Mouse (Mus musculus) cortical plate, adult 2 months (tissue): Measurements from ENCODE around the gene Ube4b.

Experiments used
- CTCF ChIP-seq: fragments of 200-500 bp; IDR thresholded peaks from 2 replicates; pipeline ENCODE4 v1.5.1; 2011; ENCODE audit warnings: mild to moderate bottlenecking, control low read depth, low read length; ENCODE audit not compliant: insufficient read depth; ENCODE audit errors: extremely low read depth
- POLR2A ChIP-seq: fragments of 200-500 bp; IDR thresholded peaks from 2 replicates; pipeline ENCODE4 v1.6.1; 2011; ENCODE audit warnings: mild to moderate bottlenecking, low read length, control low read depth; ENCODE audit not compliant: insufficient read depth; ENCODE audit errors: extremely low read depth

GRCm38 (mm10) chr4:149395581-149395980, 31.0 kb downstream of the Ube4b start:
- no peak for TF ChIP-seq POLR2A
- no peak for TF ChIP-seq CTCF
